Mouse (Mus musculus): ENCODE measurements at regions not wholly inside any gene's neighbourhood (a gene's known extent, or its start where the extent isn't known, plus 50 kb on each side); places are given as distances from the start of the nearest gene placed in this dataset.

- no peak overlapping the region; the same call in 1 of the 2 replicates for H3K27ac ChIP-seq (ENCODE audit: low read length)
- no peaks in the 10 kb centered on the region for H3K27me3 ChIP-seq (replicated peaks; ENCODE audit: insufficient read depth, low read length)
- peaks cover 4% of the 10 kb centered on the region; the same call in 1 of the 2 replicates for H3K4me1 ChIP-seq (ENCODE audit: insufficient read depth, low read depth, low read length)
- H3K36me3 ChIP-seq (ENCODE audit: insufficient read depth, low read length), result no peaks in the 10 kb centered on the region
- no peak for ATAC-seq
- H3K9ac ChIP-seq (replicated peaks; ENCODE audit: low read depth), result no peak overlapping the region
- no peak for TF ChIP-seq CTCF (IDR thresholded peaks at IDR 0.05)
- TF ChIP-seq EP300 (IDR thresholded peaks at IDR 0.05), result no peak
- no peak overlapping the region for H3K4me2 ChIP-seq (replicated peaks; ENCODE audit: low read depth, low read length)
- H3K9me3 ChIP-seq (ENCODE audit: low read length), result no peaks in the 10 kb centered on the region
- no peak overlapping the region for H3K4me3 ChIP-seq (ENCODE audit: low read depth, low read length)
- DNase-seq (ENCODE audit: low spot score), result no peak
- WGBS, result 62% methylated on average over 1 of the region's 1 CpGs
Observed at GRCm38 (mm10) chr10:96757311-96757710, 140.5 kb downstream of the Btg1 start.

- 87% methylated on average over 8 of the region's 8 CpGs for WGBS
- no peaks in the 10 kb centered on the region for H3K9me3 ChIP-seq (ENCODE audit: low read length)
- no peak overlapping the region for H3K27ac ChIP-seq (ENCODE audit: low read length)
- no peaks in the 10 kb centered on the region; the same call in 1 of the 2 replicates for H3K4me1 ChIP-seq (ENCODE audit: insufficient read depth, low read depth, low read length)
- DNase-seq (ENCODE audit: low spot score), result no peak
- no peak overlapping the region for H3K9ac ChIP-seq (replicated peaks; ENCODE audit: low read depth)
- no peak overlapping the region for H3K4me2 ChIP-seq (replicated peaks; ENCODE audit: low read depth, low read length)
- no peak for TF ChIP-seq CTCF (IDR thresholded peaks at IDR 0.05)
- TF ChIP-seq EP300 (IDR thresholded peaks at IDR 0.05), result no peak
- no peaks in the 10 kb centered on the region for H3K36me3 ChIP-seq (ENCODE audit: insufficient read depth, low read length)
- ATAC-seq, result no peak
- H3K27me3 ChIP-seq (replicated peaks; ENCODE audit: insufficient read depth, low read length), result no peaks in the 10 kb centered on the region
- no peak overlapping the region for H3K4me3 ChIP-seq (ENCODE audit: low read depth, low read length)
Observed at GRCm38 (mm10) chr10:96761601-96762000, 144.8 kb downstream of the Btg1 start.

- TF ChIP-seq EP300 (IDR thresholded peaks at IDR 0.05) (no peak), CTCF (IDR thresholded peaks at IDR 0.05) (no peak)
- DNase-seq (ENCODE audit: low spot score), result no peak
- Histone ChIP-seq H3K9me3 (ENCODE audit: low read length) (no peaks in the 10 kb centered on the region), H3K9ac (replicated peaks; ENCODE audit: low read depth) (no peak overlapping the region), H3K27ac (ENCODE audit: low read length) (no peak overlapping the region), H3K4me2 (replicated peaks; ENCODE audit: low read depth, low read length) (no peak overlapping the region), H3K4me1 (ENCODE audit: insufficient read depth, low read depth, low read length) (no peaks in the 10 kb centered on the region), H3K36me3 (ENCODE audit: insufficient read depth, low read length) (no peaks in the 10 kb centered on the region), H3K27me3 (replicated peaks; ENCODE audit: insufficient read depth, low read length) (no peaks in the 10 kb centered on the region), H3K4me3 (ENCODE audit: low read depth, low read length) (no peak overlapping the region)
- 93% methylated on average over 5 of the region's 5 CpGs for WGBS
- no peak for ATAC-seq
Observed at GRCm38 (mm10) chr10:96765626-96766025, 148.8 kb downstream of the Btg1 start.

DNA sequence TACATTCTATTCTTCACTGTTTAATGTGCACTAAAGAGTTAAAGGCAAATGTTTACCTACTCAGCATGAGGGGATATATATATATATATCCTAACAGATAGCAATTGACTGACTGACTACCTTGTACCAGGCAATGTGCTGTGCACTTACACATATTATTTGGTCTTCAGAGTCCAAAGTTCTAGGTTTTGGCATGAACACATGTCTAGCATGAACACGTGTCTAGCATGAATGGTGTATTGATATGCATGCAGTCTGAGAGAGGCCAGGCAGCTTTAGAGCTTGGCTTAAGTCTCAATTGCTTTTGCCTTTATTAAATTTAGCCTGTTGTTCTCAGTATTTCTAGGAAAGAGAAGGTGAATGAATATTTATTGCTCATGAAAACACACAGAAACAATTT, 161.4 kb downstream of the Btg1 start:
- WGBS, result 81% methylated on average over 1 of the region's 1 CpGs
- no peak overlapping the region for H3K4me3 ChIP-seq (ENCODE audit: low read depth, low read length)
- H3K27ac ChIP-seq (ENCODE audit: low read length), result no peak overlapping the region
- H3K27me3 ChIP-seq (replicated peaks; ENCODE audit: insufficient read depth, low read length), result no peaks in the 10 kb centered on the region
- no peak for TF ChIP-seq CTCF (IDR thresholded peaks at IDR 0.05)
- no peak for TF ChIP-seq EP300 (IDR thresholded peaks at IDR 0.05)
- H3K9ac ChIP-seq (replicated peaks; ENCODE audit: low read depth), result no peak overlapping the region
- no peak overlapping the region for H3K4me2 ChIP-seq (replicated peaks; ENCODE audit: low read depth, low read length)
- DNase-seq (ENCODE audit: low spot score) (no peak), ATAC-seq (no peak)
- no peaks in the 10 kb centered on the region for H3K4me1 ChIP-seq (ENCODE audit: insufficient read depth, low read depth, low read length)
- no peaks in the 10 kb centered on the region for H3K36me3 ChIP-seq (ENCODE audit: insufficient read depth, low read length)
- H3K9me3 ChIP-seq (ENCODE audit: low read length), result no peaks in the 10 kb centered on the region

GRCm38 (mm10) chr10:96783966-96784365, 167.2 kb downstream of the Btg1 start:
- Histone ChIP-seq H3K9ac (replicated peaks; ENCODE audit: low read depth) (no peak overlapping the region), H3K27me3 (replicated peaks; ENCODE audit: insufficient read depth, low read length) (no peaks in the 10 kb centered on the region), H3K36me3 (ENCODE audit: insufficient read depth, low read length) (no peaks in the 10 kb centered on the region), H3K27ac (ENCODE audit: low read length) (no peak overlapping the region), H3K4me1 (ENCODE audit: insufficient read depth, low read depth, low read length) (no peaks in the 10 kb centered on the region), H3K4me2 (replicated peaks; ENCODE audit: low read depth, low read length) (no peak overlapping the region), H3K9me3 (ENCODE audit: low read length) (no peaks in the 10 kb centered on the region), H3K4me3 (ENCODE audit: low read depth, low read length) (no peak overlapping the region)
- no peak for DNase-seq (ENCODE audit: low spot score)
- TF ChIP-seq EP300 (IDR thresholded peaks at IDR 0.05) (no peak), CTCF (IDR thresholded peaks at IDR 0.05) (no peak)
- ATAC-seq, result no peak
- 80% methylated on average over 5 of the region's 5 CpGs for WGBS

DNA sequence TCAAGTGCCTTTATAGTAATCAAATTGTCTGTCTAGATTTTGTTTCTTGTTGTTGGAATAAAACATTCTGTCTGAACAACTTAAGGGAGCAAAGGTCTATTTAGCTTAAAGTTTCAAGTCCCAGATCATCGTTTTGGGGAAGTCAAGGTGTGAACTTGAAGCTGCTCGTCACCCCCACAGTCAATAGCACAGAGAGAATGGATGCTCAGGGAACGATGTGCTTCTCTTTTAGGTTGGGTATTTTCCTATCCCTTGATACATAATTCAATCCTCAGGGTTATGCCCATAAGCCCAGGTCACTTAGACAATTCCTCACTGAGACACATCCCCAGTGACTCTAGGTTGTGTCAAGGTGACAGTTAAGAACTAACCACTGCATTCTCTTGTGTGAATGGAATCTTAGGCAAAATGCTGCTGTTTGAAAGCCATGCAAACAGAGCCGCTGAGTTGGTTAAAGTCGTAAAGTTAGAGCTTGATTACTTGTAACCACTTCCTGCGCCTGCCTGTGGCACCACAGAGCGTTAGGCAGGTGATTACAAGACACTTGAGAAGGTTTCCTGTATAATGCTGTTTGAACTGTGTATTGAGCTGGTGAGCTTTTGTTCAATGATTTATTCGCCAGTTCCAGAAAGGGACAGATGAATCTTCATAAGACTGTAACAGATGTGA, 170.2 kb downstream of the Btg1 start:
- TF ChIP-seq EP300 (IDR thresholded peaks at IDR 0.05) (no peak), CTCF (IDR thresholded peaks at IDR 0.05) (no peak)
- no peak for ATAC-seq
- H3K4me1 ChIP-seq (ENCODE audit: insufficient read depth, low read depth, low read length), result no peaks in the 10 kb centered on the region
- no peak overlapping the region for H3K4me2 ChIP-seq (replicated peaks; ENCODE audit: low read depth, low read length)
- no peaks in the 10 kb centered on the region for H3K9me3 ChIP-seq (ENCODE audit: low read length)
- no peaks in the 10 kb centered on the region for H3K27me3 ChIP-seq (replicated peaks; ENCODE audit: insufficient read depth, low read length)
- peak; percentile 11 for DNase-seq (ENCODE audit: low spot score)
- H3K27ac ChIP-seq (ENCODE audit: low read length), result no peak overlapping the region
- WGBS, result 56% methylated on average over 8 of the region's 8 CpGs
- no peaks in the 10 kb centered on the region for H3K36me3 ChIP-seq (ENCODE audit: insufficient read depth, low read length)
- no peak overlapping the region for H3K4me3 ChIP-seq (ENCODE audit: low read depth, low read length)
- no peak overlapping the region for H3K9ac ChIP-seq (replicated peaks; ENCODE audit: low read depth)

DNA sequence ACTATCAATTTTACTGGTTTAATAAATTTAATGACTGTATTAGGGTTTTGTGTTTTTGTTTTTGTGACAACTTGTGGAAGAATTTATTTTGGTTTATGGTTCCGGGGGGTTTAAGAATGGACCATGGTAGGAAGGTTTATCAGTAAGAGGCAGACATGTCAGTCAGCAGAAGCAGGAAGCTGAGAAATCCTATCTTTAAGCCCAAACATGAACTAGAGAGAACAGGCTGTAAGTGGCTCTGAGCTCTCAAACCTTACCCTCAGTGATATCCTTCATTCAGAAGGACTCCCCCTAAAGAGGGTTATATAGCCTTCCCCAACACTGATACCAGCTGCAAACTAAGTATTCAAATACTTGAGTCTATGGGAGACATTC, 170.8 kb downstream of the Btg1 start:
- TF ChIP-seq EP300 (IDR thresholded peaks at IDR 0.05), result no peak
- TF ChIP-seq CTCF (IDR thresholded peaks at IDR 0.05), result no peak
- H3K4me2 ChIP-seq (replicated peaks; ENCODE audit: low read depth, low read length), result no peak overlapping the region
- WGBS, result 76% methylated on average over 1 of the region's 1 CpGs
- no peaks in the 10 kb centered on the region for H3K36me3 ChIP-seq (ENCODE audit: insufficient read depth, low read length)
- H3K4me3 ChIP-seq (ENCODE audit: low read depth, low read length), result no peak overlapping the region
- no peak for DNase-seq (ENCODE audit: low spot score)
- no peaks in the 10 kb centered on the region for H3K27me3 ChIP-seq (replicated peaks; ENCODE audit: insufficient read depth, low read length)
- ATAC-seq, result no peak
- H3K27ac ChIP-seq (ENCODE audit: low read length), result no peak overlapping the region
- no peaks in the 10 kb centered on the region for H3K9me3 ChIP-seq (ENCODE audit: low read length)
- H3K9ac ChIP-seq (replicated peaks; ENCODE audit: low read depth), result no peak overlapping the region
- no peaks in the 10 kb centered on the region for H3K4me1 ChIP-seq (ENCODE audit: insufficient read depth, low read depth, low read length)
